Mouse (Mus musculus) embryonic fibroblast, embryonic 13.5 days (primary cell): ENCODE data around the gene Slc35g3. TPM values are rescaled to one million over a fixed set of nuclear protein-coding genes. Genes with fewer than 3 reads are reported as not detected.

ENCODE experiments used
- H3K27ac ChIP-seq: 2 replicates; pipeline ENCODE4 v1.5.1; 2012; ENCODE audit warnings: low read length, control low read depth, inconsistent platforms; ENCODE audit not compliant: insufficient read depth
- H3K4me1 ChIP-seq: 2 replicates; pipeline ENCODE4 v1.6.1; 2011; ENCODE audit warnings: low read length; ENCODE audit not compliant: control insufficient read depth, insufficient read depth
- H3K4me3 ChIP-seq: 2 replicates; pipeline ENCODE4 v1.5.1; 2011; ENCODE audit warnings: mild to moderate bottlenecking, control low read depth, low read length; ENCODE audit not compliant: insufficient read depth
- CTCF ChIP-seq: IDR thresholded peaks from 2 replicates; pipeline ENCODE4 v1.5.1; 2011; ENCODE audit warnings: mild to moderate bottlenecking, control low read depth, low read length, moderate library complexity, borderline replicate concordance; ENCODE audit not compliant: insufficient read depth
- POLR2A ChIP-seq: IDR thresholded peaks from 2 replicates; pipeline ENCODE4 v1.6.1; 2011; ENCODE audit warnings: low read depth, mild to moderate bottlenecking, control low read depth, low read length, moderate library complexity
- polyA plus RNA-seq: library from polyadenylated mRNA; stranded (reverse); fragments of >200 nt; gene quantifications from 2 replicates; pipeline ENCODE4 v1.2.4, GENCODE M21; 2011; ENCODE audit warnings: low read depth; ENCODE audit not compliant: missing spikeins, insufficient read length

The Slc35g3 gene
- polyA plus RNA-seq, 1 experiment, result not detected

- TF ChIP-seq CTCF (no peak), POLR2A (no peak)
- Histone ChIP-seq H3K27ac (no peak overlapping the region), H3K4me3 (no peak overlapping the region), H3K4me1 (no peaks in the 10 kb centered on the region)
Measured at GRCm38 (mm10) chr11:69787306-69787705, 25.5 kb upstream of the Slc35g3 start.

- H3K4me1 ChIP-seq, result no peaks in the 10 kb centered on the region
- H3K4me3 ChIP-seq, result no peak overlapping the region
- no peak overlapping the region for H3K27ac ChIP-seq
- TF ChIP-seq POLR2A (peak; percentile 21; the same call in 1 of the 2 replicates), CTCF (no peak)
Measured at GRCm38 (mm10) chr11:69784793-69785272, 23.1 kb upstream of the Slc35g3 start.

GRCm38 (mm10) chr11:69781828-69782227, 20.1 kb upstream of the Slc35g3 start:
- no peak overlapping the region for H3K4me3 ChIP-seq
- H3K27ac ChIP-seq, result no peak overlapping the region
- TF ChIP-seq POLR2A (no peak), CTCF (no peak)
- no peaks in the 10 kb centered on the region for H3K4me1 ChIP-seq

- H3K4me1 ChIP-seq, result no peaks in the 10 kb centered on the region
- H3K27ac ChIP-seq, result no peak overlapping the region
- no peak overlapping the region for H3K4me3 ChIP-seq
- no peak for TF ChIP-seq CTCF
- no peak for TF ChIP-seq POLR2A
Measured at GRCm38 (mm10) chr11:69778985-69779384, 17.2 kb upstream of the Slc35g3 start.

- Histone ChIP-seq H3K27ac (no peak overlapping the region), H3K4me1 (no peaks in the 10 kb centered on the region), H3K4me3 (no peak overlapping the region)
- TF ChIP-seq POLR2A (no peak), CTCF (no peak)
Measured at GRCm38 (mm10) chr11:69778258-69778982, 16.7 kb upstream of the Slc35g3 start.

- no peak for TF ChIP-seq CTCF
- no peak for TF ChIP-seq POLR2A
- H3K27ac ChIP-seq, result no peak overlapping the region
- H3K4me1 ChIP-seq, result no peaks in the 10 kb centered on the region
- H3K4me3 ChIP-seq, result no peak overlapping the region
Measured at GRCm38 (mm10) chr11:69777504-69778257, 15.9 kb upstream of the Slc35g3 start.

- no peak for TF ChIP-seq POLR2A
- TF ChIP-seq CTCF, result no peak
- Histone ChIP-seq H3K4me1 (no peaks in the 10 kb centered on the region), H3K27ac (no peak overlapping the region), H3K4me3 (no peak overlapping the region)
Measured at GRCm38 (mm10) chr11:69776488-69776887, 14.7 kb upstream of the Slc35g3 start.

GRCm38 (mm10) chr11:69775716-69776115, 13.9 kb upstream of the Slc35g3 start:
- Histone ChIP-seq H3K4me3 (no peak overlapping the region), H3K4me1 (no peaks in the 10 kb centered on the region), H3K27ac (no peak overlapping the region)
- TF ChIP-seq CTCF (no peak), POLR2A (no peak)

- no peak for TF ChIP-seq CTCF
- no peak for TF ChIP-seq POLR2A
- Histone ChIP-seq H3K4me3 (no peak overlapping the region), H3K27ac (no peak overlapping the region), H3K4me1 (no peaks in the 10 kb centered on the region)
Measured at GRCm38 (mm10) chr11:69774961-69775360, 13.2 kb upstream of the Slc35g3 start.

- no peak overlapping the region for H3K4me3 ChIP-seq
- H3K27ac ChIP-seq, result no peak overlapping the region
- peaks cover 13% of the 10 kb centered on the region; the same call in 1 of the 2 replicates for H3K4me1 ChIP-seq
- no peak for TF ChIP-seq POLR2A
- no peak for TF ChIP-seq CTCF
Measured at GRCm38 (mm10) chr11:69767625-69767909, 5.8 kb upstream of the Slc35g3 start.
